24 mouse cellular contexts compared by ENCODE assay signal in genomic region chr2:129942824-129943223, GRCm38 (mm10).
DNase-seq lines count a peak whose midpoint lies in the region; ATAC-seq and TF ChIP-seq lines count a peak whose summit lies in the region.
"Had no signal": no experiment of that assay in that cellular context is flagged by ENCODE, and none has a peak within 500 bp of the region (broad histone marks: within the 10 kb centered on the region; RNA-seq: fewer than 3 reads in every experiment).

No protein-coding gene starts in this region.

- ATAC-seq in liver, embryonic 12.5 days, result no peak
- ATAC-seq in megakaryocyte progenitor cell, adult 5-6 weeks (replicated peaks; ENCODE audit: poor library complexity), result peak; percentile 84
- ATAC-seq in kidney, embryonic 15.5 days (replicated peaks; ENCODE audit: low FRiP score), result no peak
- ATAC-seq: forebrain, embryonic 16.5 days; intestine, postnatal 0 days had no signal

- 42% methylated on average over 4 of the region's 4 CpGs for WGBS in liver, adult 2 months
- WGBS in liver, embryonic 12.5 days (ENCODE audit: insufficient replicate concordance), result 60% methylated on average over 4 of the region's 4 CpGs
- 84% methylated on average over 4 of the region's 4 CpGs for WGBS in kidney, embryonic 15.5 days

- H3K27me3 ChIP-seq in liver, adult 2 months (ENCODE audit: control insufficient read depth, insufficient read depth, low read length), result no peaks in the 10 kb centered on the region
- no peaks in the 10 kb centered on the region for H3K27me3 ChIP-seq in liver, embryonic 12.5 days (replicated peaks)
- no peaks in the 10 kb centered on the region for H3K27me3 ChIP-seq in kidney, embryonic 15.5 days
- H3K27me3 ChIP-seq: heart, embryonic 15.5 days; hindbrain, embryonic 13.5 days; limb, embryonic 13.5 days; stomach, embryonic 15.5 days had no signal

- no peaks in the 10 kb centered on the region for H3K4me1 ChIP-seq in liver, adult 2 months (ENCODE audit: control insufficient read depth, insufficient read depth, low read length)
- no peaks in the 10 kb centered on the region for H3K4me1 ChIP-seq in liver, embryonic 12.5 days
- H3K4me1 ChIP-seq in kidney, embryonic 15.5 days, result peaks cover 3% of the 10 kb centered on the region
- H3K4me1 ChIP-seq: stomach, embryonic 15.5 days had no signal

- no peak for TF ChIP-seq CTCF in liver, adult 2 months (IDR thresholded peaks at IDR 0.05; ENCODE audit: low read depth, low read length)

- H3K9ac ChIP-seq in liver, adult 2 months (ENCODE audit: low read depth, low read length), result no peak overlapping the region
- H3K9ac ChIP-seq in liver, embryonic 12.5 days, result no peak overlapping the region
- no peak overlapping the region for H3K9ac ChIP-seq in kidney, embryonic 15.5 days
- H3K9ac ChIP-seq: embryonic facial prominence, embryonic 13.5 days; heart, embryonic 15.5 days; hindbrain, embryonic 13.5 days; limb, embryonic 13.5 days; liver, embryonic 14.5 days; stomach, embryonic 15.5 days had no signal

- H3K4me2 ChIP-seq in liver, embryonic 12.5 days, result no peak overlapping the region
- no peak overlapping the region for H3K4me2 ChIP-seq in kidney, embryonic 15.5 days
- H3K4me2 ChIP-seq: embryonic facial prominence, embryonic 13.5 days; heart, embryonic 15.5 days; hindbrain, embryonic 13.5 days; limb, embryonic 13.5 days; stomach, embryonic 15.5 days had no signal

- no peak overlapping the region for H3K4me3 ChIP-seq in liver, adult 2 months (ENCODE audit: insufficient read depth, low read depth, low read length)
- H3K4me3 ChIP-seq in liver, embryonic 12.5 days, result no peak overlapping the region
- H3K4me3 ChIP-seq in kidney, embryonic 15.5 days (replicated peaks), result no peak overlapping the region
- H3K4me3 ChIP-seq: embryonic facial prominence, embryonic 13.5 days; heart, embryonic 10.5 days; heart, embryonic 15.5 days; hindbrain, embryonic 13.5 days; limb, embryonic 13.5 days; stomach, embryonic 15.5 days had no signal

- no peak for TF ChIP-seq POLR2A in liver, adult 2 months (IDR thresholded peaks at IDR 0.05; ENCODE audit: extremely low read depth, insufficient read depth, low read length)

- H3K27ac ChIP-seq in liver, adult 2 months (replicated peaks; ENCODE audit: insufficient read depth, low read depth, low read length), result no peak overlapping the region
- no peak overlapping the region for H3K27ac ChIP-seq in liver, embryonic 12.5 days
- H3K27ac ChIP-seq in kidney, embryonic 15.5 days, result no peak overlapping the region
- H3K27ac ChIP-seq: embryonic facial prominence, embryonic 13.5 days; heart, embryonic 10.5 days; heart, embryonic 15.5 days; hindbrain, embryonic 13.5 days; limb, embryonic 13.5 days; liver, embryonic 14.5 days; stomach, embryonic 15.5 days had no signal

- no peaks in the 10 kb centered on the region for H3K36me3 ChIP-seq in liver, adult 2 months (ENCODE audit: control insufficient read depth, insufficient read depth, low read length)
- no peaks in the 10 kb centered on the region for H3K36me3 ChIP-seq in liver, embryonic 12.5 days
- H3K36me3 ChIP-seq in kidney, embryonic 15.5 days, result no peaks in the 10 kb centered on the region
- H3K36me3 ChIP-seq: embryonic facial prominence, embryonic 13.5 days; heart, embryonic 10.5 days; heart, embryonic 15.5 days; hindbrain, embryonic 13.5 days; limb, embryonic 13.5 days; stomach, embryonic 15.5 days had no signal

- H3K79me2 ChIP-seq in liver, adult 2 months (ENCODE audit: control insufficient read depth, insufficient read depth, low read length), result no peaks in the 10 kb centered on the region

- H3K9me3 ChIP-seq in liver, embryonic 12.5 days (replicated peaks), result no peaks in the 10 kb centered on the region
- no peaks in the 10 kb centered on the region for H3K9me3 ChIP-seq in kidney, embryonic 15.5 days (replicated peaks)
- H3K9me3 ChIP-seq: embryonic facial prominence, embryonic 13.5 days; heart, embryonic 10.5 days; heart, embryonic 15.5 days; hindbrain, embryonic 13.5 days; limb, embryonic 13.5 days; stomach, embryonic 15.5 days had no signal

- peak; percentile 71 for DNase-seq in liver, adult 2 months (ENCODE audit: extremely low read depth, low read depth, low spot score)
- peak; percentile 28 for DNase-seq in fat pad, adult 2 months (ENCODE audit: extremely low read depth, low read depth, low spot score)
- DNase-seq in lung, postnatal 10 days, result peak; percentile 62
- DNase-seq in embryo, embryonic 10 days (ENCODE audit: low spot score), result no peak
- DNase-seq: adrenal gland, adult 2 months; B cell, adult 2 months; cerebellum, adult 11-12 months; cerebellum, adult 9-11 months; kidney, postnatal 25 days; midbrain, embryonic 14.5 days; retina, postnatal 1 day; right cerebral cortex, postnatal 25 days had no signal
